Mouse (Mus musculus): ENCODE measurements around the gene Fgr.
"Not testable (repeated sequence)": the region's sequence is repeated elsewhere in the genome, so short reads cannot be mapped to it uniquely, and the experiment has no call there.

Gene Fgr

DNA sequence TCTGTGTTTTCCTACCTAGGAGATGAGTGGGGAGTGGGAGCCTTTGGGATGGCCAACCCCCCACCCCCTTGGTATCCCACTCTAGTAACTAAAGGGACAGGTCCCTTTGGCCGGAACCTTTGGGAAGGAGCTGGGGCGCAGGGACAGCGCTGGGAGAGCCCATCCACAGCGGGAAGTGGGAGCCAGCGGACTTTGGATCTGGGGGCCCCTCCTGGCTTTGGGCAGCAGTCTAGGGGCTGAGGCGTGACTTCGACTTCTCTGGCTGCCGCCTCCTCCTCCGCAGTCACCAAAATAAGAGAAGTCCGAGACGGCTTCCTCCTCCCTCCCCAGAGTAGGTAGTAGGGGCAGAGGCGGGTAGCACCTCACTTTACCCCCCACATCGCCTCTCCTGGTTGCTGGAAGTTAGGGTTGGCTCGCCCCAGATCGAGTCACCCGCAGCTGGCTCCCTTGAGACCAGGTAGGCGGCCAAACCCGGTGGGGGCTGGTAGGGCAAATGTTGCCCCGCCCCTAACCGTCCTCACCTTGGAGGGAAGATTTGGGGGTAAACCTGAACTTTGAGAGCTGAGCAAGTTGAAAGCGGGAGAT lies at the start of gene Fgr:
Gene Fgr (plus strand): TSS at position 282 of the 585 bp plus-strand sequence.
- DNase-seq (ENCODE audit: low spot score in 2 of 2) = peak in 1 of 2 experiments; percentile 61

DNA sequence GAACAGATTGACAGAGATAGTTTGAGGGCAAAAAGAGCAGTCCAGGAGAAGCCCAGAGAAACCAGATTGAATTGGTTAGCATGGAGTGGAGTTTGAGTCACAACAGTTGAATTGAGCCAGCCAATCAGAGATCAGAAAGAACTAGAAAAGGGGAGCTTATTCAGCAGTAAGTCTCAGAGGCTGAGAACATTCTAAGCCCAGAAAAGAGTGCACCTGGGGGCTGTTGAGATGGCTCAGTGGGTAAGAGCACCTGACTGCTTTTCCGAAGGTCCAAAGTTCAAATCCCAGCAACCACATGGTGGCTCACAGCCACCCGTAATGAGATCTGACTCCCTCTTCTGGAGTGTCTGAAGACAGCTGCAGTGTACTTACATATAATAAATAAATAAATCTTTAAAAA lies 47.4 kb upstream of the Fgr start:
- not testable (repeated sequence) for DNase-seq (ENCODE audit: low spot score in 2 of 2)

DNA sequence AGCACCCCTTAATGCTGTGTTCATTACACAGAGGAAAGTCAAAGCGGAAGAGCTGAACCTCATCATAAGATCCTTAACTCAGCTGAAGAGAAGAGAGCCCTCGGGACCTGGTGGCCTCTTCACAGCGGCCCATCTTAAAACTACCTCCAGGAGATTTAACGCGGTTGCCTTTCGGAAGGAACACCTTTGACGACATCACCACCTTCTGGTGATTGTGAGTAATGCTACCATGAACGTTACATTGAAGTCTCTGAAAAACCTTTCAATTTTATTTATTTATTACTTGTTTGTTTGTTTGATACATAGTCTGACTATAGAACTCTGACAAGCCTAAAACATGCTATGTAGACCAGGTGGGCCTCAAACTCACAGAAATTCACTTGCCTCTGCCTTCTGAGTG lies 43.1 kb upstream of the Fgr start:
- peak; percentile 51 to 68 for DNase-seq (ENCODE audit: low spot score in 2 of 2)

DNA sequence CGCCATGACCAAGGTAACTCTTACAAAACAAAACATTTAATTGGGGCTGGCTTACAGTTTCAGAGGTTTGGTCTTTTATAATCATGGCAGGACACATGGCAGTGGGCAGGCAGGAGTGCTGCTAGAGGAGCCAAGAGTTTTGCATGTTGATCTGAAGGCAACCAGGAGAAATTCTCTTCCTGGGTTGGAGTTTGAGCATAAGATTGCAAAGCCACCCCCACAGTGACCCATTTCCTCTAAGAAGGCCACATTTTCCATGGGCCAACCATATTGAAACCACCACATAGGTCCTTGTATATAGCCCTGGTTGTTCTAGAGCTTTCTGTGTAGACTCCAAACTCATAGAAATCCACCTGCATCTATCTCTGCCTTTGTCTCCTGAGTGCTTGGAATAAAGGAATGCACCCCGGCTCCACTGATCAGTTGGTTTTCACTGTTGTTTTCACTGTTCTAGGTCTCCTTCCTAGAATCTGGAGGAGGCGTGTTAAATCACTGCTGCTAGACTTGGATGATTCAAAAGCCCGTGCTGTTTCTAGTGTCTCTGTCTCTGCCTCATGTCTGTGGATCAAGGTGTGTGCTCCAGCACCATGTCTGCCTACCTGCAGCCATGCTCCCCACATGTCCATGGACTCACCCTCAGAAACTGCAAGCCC lies 41.0 kb upstream of the Fgr start:
- no peak for DNase-seq (ENCODE audit: low spot score in 2 of 2)

DNA sequence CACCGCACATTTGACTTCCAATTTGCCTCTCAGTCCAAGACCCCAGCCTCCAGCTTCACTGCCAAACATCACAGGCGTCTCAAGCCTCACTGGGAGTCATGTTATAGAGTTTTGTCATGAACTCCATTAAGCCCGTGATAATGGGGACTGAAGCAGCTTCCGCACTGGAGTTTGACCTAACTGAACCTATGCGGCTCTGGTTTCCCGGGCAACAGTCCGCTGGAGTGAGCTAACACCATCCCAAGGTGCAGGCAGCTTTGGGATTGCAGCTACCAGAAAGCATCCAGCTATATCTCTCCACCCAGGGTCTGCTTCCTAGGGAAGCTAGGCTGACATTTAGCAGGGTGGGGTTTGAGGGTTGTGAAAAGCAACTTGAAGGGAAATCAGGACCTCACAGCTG lies 39.3 kb upstream of the Fgr start:
- no peak for DNase-seq (ENCODE audit: low spot score in 2 of 2)

DNA sequence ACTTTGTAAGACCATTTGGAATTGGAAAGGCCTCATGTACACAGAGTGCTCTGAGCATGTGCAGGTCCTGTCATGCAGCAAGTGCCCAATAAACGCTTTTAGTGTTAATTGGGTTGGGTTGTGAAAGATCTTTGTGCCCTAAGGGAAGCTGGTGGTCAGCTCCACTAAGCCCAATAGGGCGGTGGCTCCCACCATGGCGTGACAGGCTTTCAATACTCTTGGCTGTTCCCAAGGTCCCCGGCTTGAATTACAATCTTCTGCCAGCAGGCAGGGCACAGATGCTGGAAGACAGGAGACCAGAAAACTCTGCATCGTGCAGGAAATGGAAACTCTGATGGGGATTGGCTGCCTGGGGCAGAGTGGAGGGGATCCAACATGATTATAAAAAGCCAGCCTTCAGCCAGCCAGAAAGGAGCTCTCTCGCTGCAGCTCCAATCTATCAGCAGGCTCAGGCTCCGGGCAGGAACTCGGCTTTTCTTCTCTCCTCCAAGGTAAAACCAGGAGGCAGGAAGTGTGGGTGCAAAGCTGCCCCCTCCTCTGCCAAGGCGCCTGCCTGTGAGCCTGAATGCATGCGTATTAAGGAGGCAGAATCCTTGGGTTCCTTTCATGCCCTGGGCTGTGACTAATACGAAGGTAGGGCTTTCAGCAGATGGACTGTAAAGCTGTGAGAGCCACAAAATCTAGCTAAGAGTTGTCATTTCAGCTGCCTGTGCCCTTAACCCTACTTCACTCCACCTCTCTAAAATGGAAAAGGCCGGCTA lies 35.5 kb upstream of the Fgr start:
- DNase-seq (ENCODE audit: low spot score in 2 of 2) = no peak

DNA sequence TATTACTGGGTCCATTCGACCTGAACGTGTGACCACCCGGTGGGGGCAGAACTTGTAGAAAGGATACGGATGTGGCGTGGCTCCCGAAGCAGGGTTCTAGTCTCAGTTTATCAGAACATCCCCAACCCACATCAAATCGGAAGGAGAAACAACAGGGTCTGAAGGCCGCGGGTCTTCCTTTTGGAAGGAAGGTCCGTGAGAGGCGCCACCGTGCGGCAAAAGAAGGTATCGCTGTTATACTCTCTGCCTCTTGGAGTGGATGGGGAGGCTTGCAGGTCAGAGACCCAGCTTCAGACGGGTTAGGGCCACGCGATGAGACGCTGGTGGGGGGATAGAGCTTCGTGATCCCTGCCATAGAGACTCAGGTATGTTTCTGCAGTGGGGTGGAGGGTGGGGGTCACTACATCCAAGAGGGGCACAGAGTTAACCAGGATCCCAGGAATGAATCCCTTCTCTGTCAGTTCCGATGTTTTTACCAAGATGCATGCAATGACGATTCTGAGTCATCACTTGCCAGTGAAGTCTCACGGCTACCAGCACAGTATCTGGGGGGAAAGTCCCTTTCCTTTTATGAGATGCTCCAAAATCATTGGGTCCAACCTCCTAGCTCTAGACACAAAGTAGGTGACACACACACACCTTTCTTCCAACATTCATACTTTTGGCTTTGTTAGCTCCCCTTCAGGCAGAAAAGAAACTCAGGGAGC lies 34.3 kb upstream of the Fgr start:
- DNase-seq (ENCODE audit: low spot score in 2 of 2) = peak; percentile 64 to 77

DNA sequence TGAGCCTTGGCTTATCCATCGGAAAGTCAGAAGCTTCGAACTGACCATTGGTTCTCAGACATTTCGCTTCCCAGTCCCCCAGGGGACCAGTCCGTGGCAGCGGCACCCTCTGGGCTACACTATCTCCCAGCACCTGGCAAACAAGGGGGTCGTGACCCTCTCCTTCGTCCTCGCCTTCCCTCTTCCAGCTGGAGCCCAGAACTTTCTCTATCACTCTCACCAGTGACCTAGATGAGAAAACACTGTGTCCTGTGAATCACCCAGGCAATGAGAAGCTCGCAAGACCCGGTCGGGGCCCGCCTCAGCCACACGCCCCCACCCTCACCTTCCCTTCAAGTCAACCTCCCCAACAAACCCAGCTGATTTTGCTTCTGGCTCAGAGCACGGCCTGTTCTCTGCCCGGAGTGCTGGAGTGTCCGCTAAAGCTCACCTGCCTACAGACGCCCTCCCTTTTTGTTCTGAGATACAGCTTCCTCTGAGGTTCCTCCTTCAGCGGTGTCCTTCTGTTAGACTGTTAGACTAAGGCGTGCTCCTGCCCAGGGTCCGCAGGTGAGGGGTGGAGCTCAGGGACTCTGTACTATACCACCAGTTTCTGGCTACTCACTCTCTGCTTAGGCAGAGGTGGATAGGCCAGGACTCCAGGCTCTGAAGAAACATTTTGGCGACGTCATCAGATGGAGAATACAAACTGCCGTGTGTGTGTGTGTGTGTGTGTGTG lies 32.7 kb upstream of the Fgr start:
- DNase-seq (ENCODE audit: low spot score in 2 of 2) = no peak

DNA sequence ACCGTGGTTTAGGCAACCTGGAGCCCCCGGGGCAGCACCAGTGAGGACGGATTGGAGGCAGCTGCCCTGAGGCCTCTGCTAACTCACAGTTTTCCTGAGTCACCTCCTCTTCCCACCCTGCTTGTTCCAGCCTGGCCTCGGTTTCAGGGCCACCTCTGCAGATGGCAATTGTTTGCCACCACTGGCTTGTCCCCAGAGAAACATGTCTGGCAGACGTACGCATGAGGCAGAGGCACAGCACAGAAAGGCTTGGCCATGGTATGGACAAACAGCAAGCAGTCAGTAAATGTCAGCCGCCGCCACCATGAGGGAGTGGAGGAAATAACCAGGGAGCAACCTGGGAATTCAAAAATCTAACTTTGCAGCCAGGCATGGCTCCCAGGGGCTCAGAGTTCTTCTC lies 30.8 kb upstream of the Fgr start:
- DNase-seq (ENCODE audit: low spot score in 2 of 2) = no peak

DNA sequence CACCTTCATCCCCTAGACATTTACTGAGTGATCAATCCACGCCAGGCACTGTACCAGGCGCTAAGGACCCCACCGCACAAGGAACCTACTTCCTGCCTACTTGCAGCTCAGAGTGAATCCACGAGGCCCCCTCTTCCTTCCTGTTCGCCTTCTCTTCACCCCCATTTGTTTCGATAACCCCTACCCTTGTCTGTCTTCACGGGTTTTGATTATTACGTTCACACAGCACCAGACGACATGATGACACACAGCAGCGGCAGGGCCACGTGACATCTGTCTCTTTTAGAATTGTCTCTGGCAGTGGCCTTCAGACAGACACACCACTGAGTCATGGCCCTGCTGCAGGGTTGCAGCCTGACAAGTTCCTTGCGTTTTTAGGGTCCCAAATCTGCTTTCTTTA lies 29.8 kb upstream of the Fgr start:
- DNase-seq (ENCODE audit: low spot score in 2 of 2) = peak; percentile 38 to 55

DNA sequence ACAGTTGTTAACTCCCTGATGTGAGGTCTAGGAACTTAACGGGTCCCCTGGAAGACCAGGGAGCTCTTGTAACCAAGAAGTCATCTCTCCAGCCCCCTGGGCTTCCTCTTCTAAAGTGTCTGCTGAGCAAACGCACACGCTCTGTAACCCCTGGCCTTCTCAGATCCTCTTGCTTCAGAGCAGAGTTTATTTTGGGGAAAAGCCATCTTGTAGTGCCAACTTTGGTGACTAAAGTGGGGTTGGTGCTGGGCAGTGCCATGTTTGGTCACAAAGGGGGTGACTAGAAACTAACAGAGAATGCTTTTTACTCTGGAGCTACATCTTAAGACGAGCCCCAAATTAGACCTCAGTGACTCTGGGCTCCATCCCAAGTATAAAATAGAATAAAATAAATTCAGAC lies 29.1 kb upstream of the Fgr start:
- DNase-seq (ENCODE audit: low spot score in 2 of 2) = no peak

DNA sequence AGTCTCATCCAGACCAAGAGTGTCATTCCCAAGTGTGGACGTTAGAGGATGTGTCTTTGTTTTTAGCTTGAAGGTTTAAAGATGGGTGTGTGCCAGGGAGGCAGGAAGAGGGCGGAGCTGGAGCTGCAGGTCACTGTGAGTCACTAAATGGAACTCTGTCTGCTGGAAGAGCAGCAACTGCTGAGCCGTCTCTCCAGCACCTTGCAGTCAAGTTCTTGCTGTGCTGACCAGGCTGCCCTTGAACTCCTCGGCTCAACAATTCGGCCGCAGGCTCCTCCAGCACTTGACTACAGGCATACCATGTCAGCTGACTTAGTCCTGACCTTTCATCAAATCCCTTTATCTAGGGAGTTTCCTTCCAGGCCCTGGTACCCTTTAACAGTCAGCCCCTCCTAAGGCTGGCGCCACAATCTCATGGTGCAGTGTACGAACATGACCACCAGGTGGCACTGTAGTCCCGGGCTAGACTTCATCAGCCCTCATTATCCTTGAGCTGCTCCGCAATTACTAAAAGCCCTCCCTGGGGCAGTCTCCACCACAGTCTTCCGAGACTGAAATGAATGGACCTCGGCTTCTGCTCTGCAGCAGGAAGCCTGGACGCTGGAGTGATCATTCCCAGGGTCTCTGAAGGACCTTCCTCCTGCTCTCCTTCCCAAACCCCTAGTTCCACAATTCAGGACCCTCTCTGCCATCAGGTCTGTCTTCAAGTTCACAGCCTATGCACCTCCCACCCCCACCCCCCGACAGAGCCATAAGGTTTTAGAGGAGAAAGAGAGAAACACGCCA lies 28.4 kb upstream of the Fgr start:
- peak; percentile 87 to 90 for DNase-seq (ENCODE audit: low spot score in 2 of 2)

DNA sequence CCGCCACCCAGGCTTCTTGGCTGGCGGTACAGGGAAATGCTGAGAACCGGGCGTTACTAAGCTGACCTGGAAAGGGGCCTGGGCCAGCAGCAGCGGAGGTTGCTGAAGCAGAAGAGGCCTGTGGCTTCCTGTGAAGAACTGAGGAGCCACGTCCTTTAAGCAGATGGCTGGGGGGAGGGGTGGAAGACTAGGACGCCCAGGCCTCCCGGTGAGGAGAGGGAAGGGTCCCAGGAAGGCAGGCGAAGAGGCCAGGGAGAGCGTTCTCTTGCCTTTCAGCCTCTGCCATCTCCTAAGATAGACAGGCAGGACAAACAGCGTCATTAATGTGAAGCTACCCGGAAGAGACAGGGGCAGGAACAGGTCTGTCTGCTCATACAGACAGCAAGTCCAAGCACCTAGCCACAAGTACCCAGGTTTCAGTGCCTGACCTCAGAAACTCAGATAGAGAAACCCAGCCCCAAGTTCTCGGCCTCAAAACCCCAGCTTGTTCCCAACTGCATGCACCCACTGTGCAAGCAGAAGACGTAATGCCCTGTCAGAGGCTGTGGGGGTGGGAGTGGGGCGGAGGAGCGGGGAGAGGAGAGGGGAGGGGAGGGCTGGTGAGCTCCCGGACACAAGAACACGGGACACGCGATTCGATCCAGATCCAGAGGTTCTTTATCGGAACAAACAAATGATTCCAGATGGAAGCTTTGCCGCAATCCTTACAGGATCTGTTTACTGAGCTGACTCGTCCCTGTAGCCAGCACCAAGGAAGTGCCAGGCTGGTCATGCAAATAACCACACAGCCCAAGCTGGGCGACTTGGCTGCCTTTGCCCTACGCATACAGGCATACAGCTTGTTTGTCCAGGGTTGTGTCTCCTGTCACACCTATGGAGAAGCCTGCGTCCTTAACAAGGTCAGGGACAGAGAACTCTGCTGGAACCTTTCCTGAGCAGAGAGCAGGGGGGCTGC lies 27.6 kb upstream of the Fgr start:
- peak; percentile 78 to 86 for DNase-seq (ENCODE audit: low spot score in 2 of 2)

DNA sequence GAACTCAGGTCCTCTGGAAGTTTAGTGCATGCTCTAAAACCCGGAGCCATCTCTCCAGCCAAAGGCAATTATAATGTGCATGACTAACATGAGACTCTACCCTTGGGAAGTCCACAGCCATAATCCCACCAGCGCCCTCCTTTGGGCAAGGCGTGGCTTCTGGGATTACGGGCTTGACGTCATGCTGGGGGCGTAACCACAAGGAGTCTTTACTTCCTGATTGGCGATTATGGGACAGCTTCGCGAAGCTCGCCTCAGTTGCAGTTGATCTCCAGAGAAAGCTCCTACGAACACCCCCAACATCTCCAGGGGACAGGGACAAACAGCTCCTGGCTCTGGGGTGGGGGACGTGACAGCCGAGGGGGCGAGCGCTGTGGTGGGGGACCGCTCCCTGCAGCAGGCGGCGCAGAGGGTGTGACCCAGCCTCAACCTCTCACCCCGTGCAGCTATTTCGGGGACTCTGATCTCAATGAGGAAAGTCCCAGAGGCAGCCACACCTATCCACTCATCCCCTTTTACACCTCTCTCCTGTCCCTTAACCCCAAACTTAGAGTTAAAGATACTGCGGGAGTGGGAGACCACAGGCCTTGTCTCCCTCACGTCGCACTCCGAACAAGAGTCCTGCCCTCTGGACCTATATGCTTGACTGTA lies 23.9 kb upstream of the Fgr start:
- DNase-seq (ENCODE audit: low spot score in 2 of 2) = peak; percentile 29 to 50

DNA sequence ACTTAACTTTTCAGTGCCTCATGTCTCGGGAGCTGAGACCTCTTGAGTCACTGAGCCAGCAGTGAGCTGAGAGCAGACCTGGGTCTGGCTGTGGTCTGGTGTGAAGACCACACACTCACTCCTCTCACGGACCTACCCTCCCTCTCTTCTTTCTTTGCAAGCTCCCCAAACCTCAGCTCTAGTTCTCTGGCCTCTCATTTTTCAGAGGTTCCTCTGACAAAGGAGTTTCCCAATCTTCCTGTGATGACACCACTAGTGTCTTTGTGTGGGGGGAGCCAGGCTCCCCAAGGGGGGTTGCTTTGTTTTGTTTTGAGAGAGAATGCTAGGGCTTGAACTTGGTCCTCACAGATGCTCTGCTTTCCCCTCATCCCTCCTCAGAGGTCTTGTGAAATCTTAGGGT lies 22.9 kb upstream of the Fgr start:
- DNase-seq (ENCODE audit: low spot score in 2 of 2) = no peak

DNA sequence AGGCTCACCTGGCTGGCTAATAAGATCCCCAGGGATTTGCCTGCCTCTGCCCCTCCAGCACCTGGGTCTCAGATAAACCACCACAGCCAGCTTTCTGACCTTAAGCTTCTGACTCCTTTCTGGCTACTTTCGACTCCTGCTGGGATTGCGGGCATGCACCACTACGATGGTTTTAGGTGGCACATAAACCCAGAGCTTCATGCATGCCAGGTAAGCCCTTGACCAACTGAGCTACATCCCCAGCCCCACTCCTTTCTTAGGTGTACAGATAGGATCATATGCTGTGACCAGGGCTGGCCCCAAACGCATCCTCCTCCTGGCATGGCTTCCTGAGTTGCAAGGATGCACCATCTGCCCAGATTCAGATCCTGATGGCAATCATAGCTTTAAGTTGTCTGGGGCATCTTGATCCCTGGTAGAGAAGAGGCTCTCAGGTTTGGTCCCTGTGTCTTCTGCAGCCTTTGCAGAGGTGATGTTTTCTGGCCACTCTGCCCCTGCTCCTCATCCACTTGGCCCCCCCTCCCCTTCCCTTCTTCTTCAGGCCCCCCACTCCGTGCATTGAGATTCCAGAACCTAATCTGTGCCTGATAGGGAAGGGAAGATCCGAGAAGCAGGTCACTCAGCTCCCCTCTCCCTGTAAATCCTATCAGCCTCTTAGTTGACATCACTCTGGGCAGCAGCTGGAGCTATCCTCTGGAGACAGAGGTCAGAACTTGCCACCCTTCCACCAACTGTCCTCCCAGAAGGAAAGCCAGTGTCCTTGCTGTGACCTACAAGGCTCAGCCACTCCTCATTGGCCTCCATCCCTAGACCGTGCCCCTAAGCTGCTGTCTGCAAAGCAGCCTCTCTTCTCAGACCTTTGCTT lies 19.1 kb upstream of the Fgr start:
- no peak for DNase-seq (ENCODE audit: low spot score in 2 of 2)

DNA sequence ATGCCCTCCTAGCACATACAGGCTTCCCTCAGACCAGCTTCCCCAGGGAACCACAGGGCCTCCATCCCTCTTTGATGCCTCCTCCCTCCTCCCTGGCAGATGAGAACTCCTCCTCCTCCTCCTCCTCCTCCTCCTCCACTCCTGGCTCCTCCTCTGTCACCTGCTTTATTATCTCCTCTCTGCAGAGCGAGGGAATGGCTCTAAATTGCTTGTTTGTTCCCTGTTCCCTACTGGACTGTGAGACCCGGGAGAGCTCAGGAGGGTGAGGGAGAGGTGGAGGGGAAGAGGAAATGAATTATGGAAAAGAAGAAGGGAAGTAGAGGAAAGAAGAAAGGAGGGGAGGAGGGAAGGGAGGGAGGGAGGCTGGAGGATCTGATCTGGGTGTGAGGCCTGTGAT lies 18.5 kb upstream of the Fgr start:
- DNase-seq (ENCODE audit: low spot score in 2 of 2) = no peak
